In genomic region chr3:147531608-147532180, GRCm38 (mm10) we compare ENCODE assay signal across 23 mouse cellular contexts.
DNase-seq lines count a peak whose midpoint lies in the region; ATAC-seq lines count a peak whose summit lies in the region.
"Had no signal": no experiment of that assay in that cellular context is flagged by ENCODE, and none has a peak within 500 bp of the region (broad histone marks: within the 10 kb centered on the region; RNA-seq: fewer than 3 reads in every experiment).

No protein-coding gene starts in this region.

- intact Hi-C loops in gastrocnemius, postnatal 14 days (cut with DNase I; ENCODE audit: low total_unique reads), result no loop called here

- WGBS in forebrain, embryonic 14.5 days, result 29% methylated on average over 6 of the region's 6 CpGs
- 32% methylated on average over 6 of the region's 6 CpGs for WGBS in forebrain, embryonic 12.5 days
- WGBS in midbrain, embryonic 11.5 days, result 76% methylated on average over 6 of the region's 6 CpGs
- 55% methylated on average over 6 of the region's 6 CpGs for WGBS in midbrain, embryonic 14.5 days
- 26% methylated on average over 6 of the region's 6 CpGs for WGBS in embryonic facial prominence, embryonic 13.5 days
- 79% methylated on average over 6 of the region's 6 CpGs for WGBS in heart, embryonic 10.5 days

- no peaks in the 10 kb centered on the region for H3K27me3 ChIP-seq in forebrain, embryonic 14.5 days (replicated peaks; ENCODE audit: control insufficient read depth, insufficient read depth, low read length)
- no peaks in the 10 kb centered on the region for H3K27me3 ChIP-seq in forebrain, embryonic 12.5 days
- no peaks in the 10 kb centered on the region for H3K27me3 ChIP-seq in midbrain, embryonic 11.5 days (ENCODE audit: control insufficient read depth, insufficient read depth, low read length)
- no peaks in the 10 kb centered on the region for H3K27me3 ChIP-seq in midbrain, embryonic 14.5 days (ENCODE audit: control insufficient read depth, insufficient read depth, low read length)
- H3K27me3 ChIP-seq in embryonic facial prominence, embryonic 13.5 days, result peaks cover 13% of the 10 kb centered on the region; the same call in 1 of the 2 replicates
- no peaks in the 10 kb centered on the region for H3K27me3 ChIP-seq in heart, embryonic 10.5 days (ENCODE audit: insufficient read depth, poor library complexity, severe bottlenecking)
- H3K27me3 ChIP-seq: CH12.LX; hindbrain, embryonic 12.5 days; Patski had no signal

- no peaks in the 10 kb centered on the region for H3K9me3 ChIP-seq in forebrain, embryonic 14.5 days (replicated peaks; ENCODE audit: control insufficient read depth, low read length)
- H3K9me3 ChIP-seq in forebrain, embryonic 12.5 days, result no peaks in the 10 kb centered on the region
- H3K9me3 ChIP-seq in midbrain, embryonic 11.5 days (ENCODE audit: control insufficient read depth, low read length), result no peaks in the 10 kb centered on the region
- H3K9me3 ChIP-seq in midbrain, embryonic 14.5 days (ENCODE audit: control insufficient read depth, low read length), result no peaks in the 10 kb centered on the region
- H3K9me3 ChIP-seq in embryonic facial prominence, embryonic 13.5 days, result no peaks in the 10 kb centered on the region
- no peaks in the 10 kb centered on the region for H3K9me3 ChIP-seq in heart, embryonic 10.5 days
- H3K9me3 ChIP-seq: hindbrain, embryonic 12.5 days had no signal

- no peak overlapping the region for H3K9ac ChIP-seq in forebrain, embryonic 14.5 days (ENCODE audit: low read length)
- no peak overlapping the region for H3K9ac ChIP-seq in forebrain, embryonic 12.5 days
- H3K9ac ChIP-seq in midbrain, embryonic 11.5 days (ENCODE audit: low read length), result no peak overlapping the region
- H3K9ac ChIP-seq in midbrain, embryonic 14.5 days (replicated peaks; ENCODE audit: low read length), result no peak overlapping the region
- no peak overlapping the region for H3K9ac ChIP-seq in embryonic facial prominence, embryonic 13.5 days
- H3K9ac ChIP-seq: hindbrain, embryonic 12.5 days had no signal

- no peaks in the 10 kb centered on the region for H3K36me3 ChIP-seq in forebrain, embryonic 14.5 days (ENCODE audit: control insufficient read depth, insufficient read depth, low read length)
- H3K36me3 ChIP-seq in forebrain, embryonic 12.5 days (replicated peaks), result no peaks in the 10 kb centered on the region
- H3K36me3 ChIP-seq in midbrain, embryonic 11.5 days (ENCODE audit: control insufficient read depth, insufficient read depth, low read length), result no peaks in the 10 kb centered on the region
- no peaks in the 10 kb centered on the region for H3K36me3 ChIP-seq in midbrain, embryonic 14.5 days (ENCODE audit: control insufficient read depth, insufficient read depth, low read length)
- no peaks in the 10 kb centered on the region for H3K36me3 ChIP-seq in embryonic facial prominence, embryonic 13.5 days
- H3K36me3 ChIP-seq in heart, embryonic 10.5 days, result no peaks in the 10 kb centered on the region
- H3K36me3 ChIP-seq: hindbrain, embryonic 12.5 days had no signal

- no peak overlapping the region for H3K27ac ChIP-seq in forebrain, embryonic 14.5 days (ENCODE audit: low read depth, low read length)
- H3K27ac ChIP-seq in forebrain, embryonic 12.5 days, result no peak overlapping the region
- H3K27ac ChIP-seq in midbrain, embryonic 11.5 days (ENCODE audit: low read depth, low read length), result no peak overlapping the region
- H3K27ac ChIP-seq in midbrain, embryonic 14.5 days (replicated peaks; ENCODE audit: low read depth, low read length), result no peak overlapping the region
- no peak overlapping the region; the same call in 1 of the 2 replicates for H3K27ac ChIP-seq in embryonic facial prominence, embryonic 13.5 days
- H3K27ac ChIP-seq in heart, embryonic 10.5 days, result no peak overlapping the region
- H3K27ac ChIP-seq: gastrocnemius, adult 2 months; hindbrain, embryonic 12.5 days had no signal

- no peak for ATAC-seq in forebrain, embryonic 14.5 days
- no peak for ATAC-seq in forebrain, embryonic 12.5 days (ENCODE audit: low FRiP score)
- no peak for ATAC-seq in midbrain, embryonic 11.5 days (ENCODE audit: low FRiP score)
- ATAC-seq in midbrain, embryonic 14.5 days (ENCODE audit: low FRiP score, low TSS enrichment), result no peak
- ATAC-seq in embryonic facial prominence, embryonic 13.5 days (ENCODE audit: insufficient number of reproducible peaks, insufficient read depth, low FRiP score, low TSS enrichment, low read depth), result 0 out of 2 replicates have a peak, but pooled peaks have one; percentile 62
- ATAC-seq: activated CD4-positive, CD25-positive, alpha-beta regulatory T cell, adult 4 months; hindbrain, embryonic 16.5 days; inflammation-experienced regulatory T-cells, adult 6 months; intestine, postnatal 0 days; Patski had no signal

- H3K4me1 ChIP-seq in forebrain, embryonic 14.5 days (ENCODE audit: control insufficient read depth, insufficient read depth, low read length), result no peaks in the 10 kb centered on the region
- no peaks in the 10 kb centered on the region for H3K4me1 ChIP-seq in forebrain, embryonic 12.5 days
- H3K4me1 ChIP-seq in midbrain, embryonic 11.5 days (ENCODE audit: control insufficient read depth, insufficient read depth, low read length), result no peaks in the 10 kb centered on the region
- H3K4me1 ChIP-seq in midbrain, embryonic 14.5 days (ENCODE audit: control insufficient read depth, insufficient read depth, low read length), result no peaks in the 10 kb centered on the region
- no peaks in the 10 kb centered on the region; the same call in 1 of the 2 replicates for H3K4me1 ChIP-seq in embryonic facial prominence, embryonic 13.5 days
- no peaks in the 10 kb centered on the region for H3K4me1 ChIP-seq in heart, embryonic 10.5 days
- H3K4me1 ChIP-seq: hindbrain, embryonic 12.5 days had no signal

- no peak overlapping the region for H3K4me2 ChIP-seq in forebrain, embryonic 14.5 days (ENCODE audit: low read length)
- no peak overlapping the region for H3K4me2 ChIP-seq in forebrain, embryonic 12.5 days
- no peak overlapping the region for H3K4me2 ChIP-seq in midbrain, embryonic 11.5 days
- H3K4me2 ChIP-seq in midbrain, embryonic 14.5 days (ENCODE audit: low read length), result no peak overlapping the region
- H3K4me2 ChIP-seq in embryonic facial prominence, embryonic 13.5 days, result no peak overlapping the region
- H3K4me2 ChIP-seq: hindbrain, embryonic 12.5 days had no signal

- peak; percentile 28 for DNase-seq in forebrain, embryonic 14.5 days (ENCODE audit: low spot score)
- peak; percentile 47 for DNase-seq in midbrain, embryonic 11.5 days (ENCODE audit: low spot score, missing footprints)
- no peak for DNase-seq in midbrain, embryonic 14.5 days
- no peak for DNase-seq in heart, embryonic 10.5 days (ENCODE audit: low spot score)
- DNase-seq in gastrocnemius, postnatal 14 days, result no peak
- DNase-seq: adrenal gland, adult 2 months; adrenal gland, postnatal 25 days; cerebellum, adult 2 months; cerebellum, postnatal 10 days; gastrocnemius, adult 2 months; gastrocnemius, postnatal 36 days; heart, adult 11 months; heart, postnatal 10 days; heart, postnatal 4 days had no signal

- no peak overlapping the region for H3K4me3 ChIP-seq in forebrain, embryonic 14.5 days (ENCODE audit: low read depth, low read length)
- no peak overlapping the region for H3K4me3 ChIP-seq in forebrain, embryonic 12.5 days (replicated peaks)
- H3K4me3 ChIP-seq in midbrain, embryonic 11.5 days (ENCODE audit: low read depth, low read length), result no peak overlapping the region
- no peak overlapping the region for H3K4me3 ChIP-seq in midbrain, embryonic 14.5 days (replicated peaks; ENCODE audit: low read depth, low read length)
- no peak overlapping the region for H3K4me3 ChIP-seq in embryonic facial prominence, embryonic 13.5 days
- no peak overlapping the region for H3K4me3 ChIP-seq in heart, embryonic 10.5 days
- H3K4me3 ChIP-seq: gastrocnemius, adult 2 months; hindbrain, embryonic 12.5 days had no signal

Comparison
In these comparisons a context has a peak if more than half of its experiments do, and no peak if none do; other contexts are left out.
1. DNase-seq: peak in forebrain, embryonic 14.5 days (single experiment) and midbrain, embryonic 11.5 days (single experiment); none in midbrain, embryonic 14.5 days (single experiment), heart, embryonic 10.5 days (single experiment) and gastrocnemius, postnatal 14 days (single experiment).